Mouse (Mus musculus) megakaryocyte, embryonic 14.5 days (primary cell): ENCODE measurements around the gene Abca7.

ENCODE experiments used
- FLI1 ChIP-seq: IDR thresholded peaks from 2 replicates; pipeline ENCODE4 v1.6.1; 2012; ENCODE audit warnings: low read length, inconsistent platforms, mixed read lengths
- GATA1 ChIP-seq: IDR thresholded peaks from 3 replicates; pipeline ENCODE4 v1.6.1; 2012; ENCODE audit warnings: mixed read lengths, low read length, inconsistent platforms, borderline replicate concordance

DNA sequence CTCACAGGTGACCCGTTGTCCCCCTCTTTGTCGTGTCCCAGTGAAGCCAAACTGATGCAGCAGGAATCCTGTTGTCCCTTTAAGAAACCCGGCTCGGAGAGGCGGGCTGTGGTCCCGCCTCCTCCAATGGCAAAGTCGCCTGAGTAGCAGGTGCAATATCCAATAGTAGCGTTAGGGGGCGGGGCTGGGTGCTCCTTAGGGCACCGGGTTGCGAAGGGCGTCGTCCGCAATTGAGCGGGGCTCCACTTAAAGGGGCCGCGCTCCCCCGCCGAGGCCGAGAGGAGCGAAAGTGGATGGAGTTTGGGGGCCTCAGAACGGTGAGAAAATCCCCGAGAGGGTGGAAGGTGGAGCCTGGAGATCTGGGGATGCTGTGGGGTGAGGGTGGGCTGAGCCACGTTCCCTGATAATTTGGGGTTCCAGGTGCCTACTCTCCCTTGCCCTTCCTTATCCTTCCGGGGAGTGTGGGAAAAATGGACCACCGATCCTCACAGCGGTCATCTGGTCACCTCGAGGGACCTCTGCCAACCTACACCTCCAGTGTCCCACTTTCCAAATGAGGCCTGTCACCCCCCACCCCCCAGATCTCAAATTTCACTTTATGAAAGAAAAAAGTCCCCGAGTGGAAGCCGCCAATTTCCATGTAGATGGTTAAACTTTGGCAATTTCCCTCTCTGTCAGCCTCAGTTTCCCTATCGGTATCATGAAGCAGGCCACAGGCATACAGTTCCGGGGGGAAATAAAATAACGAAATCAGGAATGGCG lies at the start of gene Abca7:
- TF ChIP-seq GATA1 (no peak), FLI1 (no peak; the same call in 1 of the 2 replicates)
